Mouse (Mus musculus) hindbrain, embryonic 15.5 days (tissue): ENCODE data around the gene Ccl11. TPM values are rescaled to one million over a fixed set of nuclear protein-coding genes. Genes with fewer than 3 reads are reported as not detected.

ENCODE experiments used
- ATAC-seq: fragments of 200-750 bp; cut with Nextera tagmentation; 2 replicates; pipeline ENCODE4 v1.8.0; 2017; ENCODE audit warnings: low read depth, moderate number of reproducible peaks, moderate TSS enrichment; ENCODE audit not compliant: low FRiP score
- H3K27ac ChIP-seq: fragments of 300-500 bp; sonication (generic); replicated peaks from 2 replicates; pipeline ENCODE4 v1.5.1; 2015; ENCODE audit warnings: mild to moderate bottlenecking, inconsistent platforms
- H3K27me3 ChIP-seq: fragments of 300-500 bp; sonication (generic); 2 replicates; pipeline ENCODE4 v1.6.1; 2015; ENCODE audit warnings: control low read depth, inconsistent platforms
- H3K36me3 ChIP-seq: fragments of 300-500 bp; sonication (generic); 2 replicates; pipeline ENCODE4 v1.6.1; 2015; ENCODE audit warnings: control low read depth, inconsistent platforms
- H3K4me1 ChIP-seq: fragments of 300-500 bp; sonication (generic); replicated peaks from 2 replicates; pipeline ENCODE4 v1.6.1; 2015; ENCODE audit warnings: control low read depth, inconsistent platforms
- H3K4me2 ChIP-seq: fragments of 300-500 bp; sonication (generic); 2 replicates; pipeline ENCODE4 v1.6.1; 2015; ENCODE audit warnings: moderate library complexity, mild to moderate bottlenecking, inconsistent platforms
- H3K4me3 ChIP-seq: fragments of 300-500 bp; sonication (generic); 2 replicates; pipeline ENCODE4 v1.5.1; 2015; ENCODE audit warnings: mild to moderate bottlenecking, inconsistent platforms
- H3K9ac ChIP-seq: fragments of 300-500 bp; sonication (generic); 2 replicates; pipeline ENCODE4 v1.6.1; 2015; ENCODE audit warnings: inconsistent platforms
- H3K9me3 ChIP-seq: fragments of 300-500 bp; sonication (generic); 2 replicates; pipeline ENCODE4 v1.6.1; 2016; ENCODE audit warnings: control low read depth, inconsistent platforms
- WGBS: fragments of 180-500 bp; shearing (Covaris S2); methylation state at CpG from one replicate; pipeline ENCODE4 v1.1.7; 2015; 5-methylcytosine and 5-hydroxymethylcytosine counted together
- polyA plus RNA-seq: library from polyadenylated mRNA; unstranded; fragments of >200 nt; fragmentation: Nextera tagmentation; extraction: Ambion mirVana; gene quantifications from 2 replicates; pipeline ENCODE4 v1.2.1, GENCODE M21; 2015

Ccl11 gene
- polyA plus RNA-seq, 1 experiment from 2014 or later = 0.27 TPM

DNA sequence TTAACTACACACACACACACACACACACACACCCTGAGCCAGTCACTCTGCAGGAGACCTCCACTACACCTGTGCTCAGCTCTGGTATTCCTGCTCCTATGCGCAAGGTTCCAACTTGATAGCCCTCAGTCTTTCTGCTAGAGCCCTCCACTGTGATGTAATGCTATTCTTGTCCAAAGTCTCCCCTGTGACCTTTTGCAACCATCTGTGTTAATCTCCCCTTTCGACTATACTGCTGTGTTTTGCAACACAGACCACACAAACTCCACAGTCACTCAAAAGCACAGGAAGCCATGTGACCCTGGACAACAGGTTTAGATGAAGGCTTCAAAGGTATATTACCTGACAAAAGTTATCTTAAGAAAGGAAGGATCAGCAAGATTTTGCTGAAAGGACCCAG, 5.8 kb downstream of the Ccl11 start:
- Histone ChIP-seq H3K4me3 (no peak overlapping the region), H3K9ac (no peak overlapping the region), H3K4me2 (no peak overlapping the region), H3K9me3 (no peaks in the 10 kb centered on the region), H3K27me3 (no peaks in the 10 kb centered on the region), H3K36me3 (no peaks in the 10 kb centered on the region), H3K27ac (no peak overlapping the region), H3K4me1 (no peaks in the 10 kb centered on the region)
- WGBS = 84% methylated on average over 2 of the region's 2 CpGs
- no peak for ATAC-seq

DNA sequence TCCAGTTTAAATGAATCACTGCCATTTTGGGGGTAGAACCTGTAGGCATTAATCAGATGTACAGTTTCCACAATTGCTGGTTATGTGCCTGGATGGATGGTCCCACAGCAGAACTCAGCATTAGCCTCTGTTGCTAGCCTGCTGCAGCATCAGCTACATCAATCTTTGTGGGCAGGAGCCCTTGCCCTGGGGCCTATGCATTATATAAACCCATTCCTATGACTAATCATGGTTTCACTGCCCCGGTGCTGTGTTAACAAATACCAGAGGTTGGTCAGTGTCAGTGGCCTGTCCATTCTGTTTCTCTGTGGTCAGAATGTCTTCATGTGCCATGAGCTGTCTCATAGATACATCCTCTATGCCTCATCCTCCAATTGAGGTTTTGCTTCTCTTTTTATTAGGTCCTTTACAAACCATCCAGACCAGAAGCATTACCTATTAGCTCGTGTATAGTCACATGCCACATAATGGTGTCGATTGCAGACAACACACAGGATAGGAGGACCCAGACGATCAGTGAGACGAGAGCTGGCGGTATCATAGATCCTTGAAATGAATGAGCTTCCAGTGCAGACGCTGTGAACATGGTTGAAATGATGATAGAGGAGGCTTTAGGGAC, 9.4 kb downstream of the Ccl11 start:
- Histone ChIP-seq H3K27ac (no peak overlapping the region), H3K9ac (no peak overlapping the region), H3K4me3 (no peak overlapping the region), H3K27me3 (no peaks in the 10 kb centered on the region), H3K36me3 (no peaks in the 10 kb centered on the region), H3K9me3 (no peaks in the 10 kb centered on the region), H3K4me1 (no peaks in the 10 kb centered on the region), H3K4me2 (no peak overlapping the region)
- no peak for ATAC-seq
- WGBS = 78% methylated on average over 7 of the region's 7 CpGs

DNA sequence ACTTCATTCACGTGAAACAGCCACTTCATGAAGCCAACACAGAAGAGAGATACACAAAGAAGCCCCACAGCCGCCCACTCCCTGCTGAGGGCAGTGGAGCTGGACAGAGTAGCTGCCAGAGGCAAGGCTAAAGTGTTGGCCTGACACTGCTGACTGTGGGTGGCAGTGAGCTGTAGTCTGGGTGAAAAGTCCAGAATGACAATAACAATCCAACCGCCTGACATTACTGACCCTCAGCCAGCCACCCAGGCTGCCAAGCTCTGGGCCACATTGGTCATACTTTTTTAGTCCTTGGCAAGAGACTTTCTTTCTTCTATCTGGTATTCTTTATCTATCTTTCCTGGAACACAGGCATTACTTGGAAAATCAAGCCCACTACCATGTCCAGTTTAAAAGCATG, 13.5 kb downstream of the Ccl11 start:
- WGBS = 70% methylated on average over 3 of the region's 3 CpGs
- H3K27ac ChIP-seq = no peak overlapping the region

DNA sequence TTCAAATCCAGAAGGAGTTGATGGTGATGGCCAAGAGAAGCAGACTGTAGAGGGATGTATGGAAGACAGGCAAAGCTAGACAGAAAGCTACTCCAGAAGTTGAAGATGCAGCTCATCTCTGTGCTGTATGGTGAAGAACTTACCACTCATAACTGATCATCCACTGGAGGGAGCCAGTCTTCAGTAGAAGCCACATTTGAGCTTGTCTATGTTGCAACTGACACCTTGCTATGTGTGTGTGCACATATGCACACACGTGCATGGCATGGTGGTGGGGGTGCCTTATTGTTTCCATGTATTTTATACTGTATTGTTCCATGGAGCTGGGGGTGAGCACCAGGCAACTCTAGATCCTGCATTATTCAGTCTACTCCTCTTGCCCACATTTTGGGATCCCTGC, 14.8 kb downstream of the Ccl11 start:
- no peaks in the 10 kb centered on the region for H3K36me3 ChIP-seq
- no peak overlapping the region for H3K4me3 ChIP-seq
- H3K4me2 ChIP-seq = no peak overlapping the region
- no peak for ATAC-seq
- H3K27me3 ChIP-seq = no peaks in the 10 kb centered on the region
- WGBS = 83% methylated on average over 1 of the region's 1 CpGs
- no peaks in the 10 kb centered on the region for H3K9me3 ChIP-seq
- H3K27ac ChIP-seq = no peak overlapping the region
- no peaks in the 10 kb centered on the region for H3K4me1 ChIP-seq
- H3K9ac ChIP-seq = no peak overlapping the region

More for the DNA sequence above, 13.5 kb downstream of the Ccl11 start:
- Histone ChIP-seq H3K27me3 (no peaks in the 10 kb centered on the region), H3K4me1 (no peaks in the 10 kb centered on the region), H3K9me3 (no peaks in the 10 kb centered on the region), H3K36me3 (no peaks in the 10 kb centered on the region), H3K9ac (no peak overlapping the region), H3K4me2 (no peak overlapping the region), H3K4me3 (no peak overlapping the region)
- ATAC-seq = no peak

DNA sequence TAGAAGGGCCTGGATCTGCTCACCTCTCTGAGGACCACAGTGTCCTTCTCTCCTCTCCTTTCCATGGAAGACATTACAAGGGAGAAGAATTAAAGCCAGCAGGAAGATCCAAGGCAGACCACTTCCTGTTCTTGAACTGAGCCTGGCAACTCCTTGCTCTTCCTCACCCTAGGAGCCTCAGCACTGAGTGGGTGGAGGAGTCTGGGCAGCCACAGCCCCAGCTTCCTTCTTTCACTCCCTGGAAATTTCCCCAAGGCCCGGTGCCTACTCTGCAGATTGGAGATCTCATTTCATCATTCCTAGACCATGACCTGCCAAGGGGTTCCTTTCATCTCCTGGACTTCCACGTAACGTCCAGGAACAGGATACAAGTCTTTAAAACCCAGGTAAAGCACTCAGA, 15.4 kb downstream of the Ccl11 start:
- H3K4me1 ChIP-seq = no peaks in the 10 kb centered on the region
- WGBS = 72% methylated on average over 3 of the region's 3 CpGs
- ATAC-seq = no peak
- no peak overlapping the region for H3K27ac ChIP-seq
- no peaks in the 10 kb centered on the region for H3K36me3 ChIP-seq
- no peak overlapping the region for H3K4me2 ChIP-seq
- no peak overlapping the region for H3K4me3 ChIP-seq
- no peak overlapping the region for H3K9ac ChIP-seq
- H3K27me3 ChIP-seq = no peaks in the 10 kb centered on the region
- no peaks in the 10 kb centered on the region for H3K9me3 ChIP-seq

GRCm38 (mm10) chr11:82073686-82074085, 16.1 kb downstream of the Ccl11 start:
- 90% methylated on average over 3 of the region's 3 CpGs for WGBS
- ATAC-seq = no peak
- Histone ChIP-seq H3K9ac (no peak overlapping the region), H3K36me3 (no peaks in the 10 kb centered on the region), H3K4me1 (no peaks in the 10 kb centered on the region), H3K4me3 (no peak overlapping the region), H3K27me3 (no peaks in the 10 kb centered on the region), H3K4me2 (no peak overlapping the region), H3K27ac (no peak overlapping the region), H3K9me3 (no peaks in the 10 kb centered on the region)

- H3K4me1 ChIP-seq = no peaks in the 10 kb centered on the region
- no peak overlapping the region for H3K4me3 ChIP-seq
- no peaks in the 10 kb centered on the region for H3K9me3 ChIP-seq
- H3K27ac ChIP-seq = no peak overlapping the region
- no peaks in the 10 kb centered on the region for H3K36me3 ChIP-seq
- H3K27me3 ChIP-seq = no peaks in the 10 kb centered on the region
- 76% methylated on average over 3 of the region's 3 CpGs for WGBS
- ATAC-seq = no peak
- no peak overlapping the region for H3K9ac ChIP-seq
- no peak overlapping the region for H3K4me2 ChIP-seq
Measured at GRCm38 (mm10) chr11:82077031-82077430, 19.4 kb downstream of the Ccl11 start.

GRCm38 (mm10) chr11:82078136-82078730, 20.6 kb downstream of the Ccl11 start:
- Histone ChIP-seq H3K4me3 (no peak overlapping the region), H3K27me3 (no peaks in the 10 kb centered on the region), H3K36me3 (no peaks in the 10 kb centered on the region), H3K4me2 (no peak overlapping the region), H3K9ac (no peak overlapping the region), H3K27ac (no peak overlapping the region), H3K4me1 (no peaks in the 10 kb centered on the region), H3K9me3 (no peaks in the 10 kb centered on the region)
- no peak for ATAC-seq

DNA sequence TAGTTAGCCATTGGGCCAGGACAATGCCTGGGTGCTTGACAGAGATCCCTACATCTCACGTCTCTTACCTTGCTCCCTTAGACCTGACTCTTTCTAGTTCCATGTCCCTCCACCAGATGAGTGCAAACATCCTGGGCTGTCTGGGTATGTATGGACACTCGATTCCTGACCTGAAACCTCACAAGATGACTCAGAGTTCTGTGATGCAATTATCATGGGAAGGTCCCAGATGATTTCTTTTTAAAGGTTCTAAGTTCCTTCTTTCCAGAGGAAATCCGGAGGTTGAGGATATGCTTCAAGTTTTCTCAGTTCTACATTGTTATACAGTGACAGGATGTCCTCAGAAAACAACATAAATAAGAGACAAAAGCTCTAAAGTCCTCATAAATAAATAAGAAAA, 23.2 kb downstream of the Ccl11 start:
- Histone ChIP-seq H3K36me3 (no peaks in the 10 kb centered on the region), H3K27ac (no peak overlapping the region), H3K9ac (no peak overlapping the region), H3K4me2 (no peak overlapping the region), H3K4me1 (no peaks in the 10 kb centered on the region), H3K27me3 (no peaks in the 10 kb centered on the region), H3K9me3 (no peaks in the 10 kb centered on the region), H3K4me3 (no peak overlapping the region)
- WGBS = 86% methylated on average over 3 of the region's 3 CpGs
- ATAC-seq = no peak

GRCm38 (mm10) chr11:82084360-82084759, 26.7 kb downstream of the Ccl11 start:
- Histone ChIP-seq H3K27me3 (no peaks in the 10 kb centered on the region), H3K4me1 (no peaks in the 10 kb centered on the region), H3K36me3 (no peaks in the 10 kb centered on the region), H3K9me3 (no peaks in the 10 kb centered on the region), H3K27ac (no peak overlapping the region), H3K4me2 (no peak overlapping the region), H3K4me3 (no peak overlapping the region), H3K9ac (no peak overlapping the region)
- 70% methylated on average over 3 of the region's 3 CpGs for WGBS
- no peak for ATAC-seq

GRCm38 (mm10) chr11:82099511-82100323, 42.1 kb downstream of the Ccl11 start:
- no peaks in the 10 kb centered on the region for H3K4me1 ChIP-seq
- no peaks in the 10 kb centered on the region for H3K36me3 ChIP-seq
- no peak overlapping the region for H3K9ac ChIP-seq
- H3K27me3 ChIP-seq = no peaks in the 10 kb centered on the region
- WGBS = 86% methylated on average over 10 of the region's 10 CpGs
- H3K4me3 ChIP-seq = no peak overlapping the region
- H3K9me3 ChIP-seq = no peaks in the 10 kb centered on the region
- no peak for ATAC-seq
- no peak overlapping the region for H3K4me2 ChIP-seq
- no peak overlapping the region for H3K27ac ChIP-seq

DNA sequence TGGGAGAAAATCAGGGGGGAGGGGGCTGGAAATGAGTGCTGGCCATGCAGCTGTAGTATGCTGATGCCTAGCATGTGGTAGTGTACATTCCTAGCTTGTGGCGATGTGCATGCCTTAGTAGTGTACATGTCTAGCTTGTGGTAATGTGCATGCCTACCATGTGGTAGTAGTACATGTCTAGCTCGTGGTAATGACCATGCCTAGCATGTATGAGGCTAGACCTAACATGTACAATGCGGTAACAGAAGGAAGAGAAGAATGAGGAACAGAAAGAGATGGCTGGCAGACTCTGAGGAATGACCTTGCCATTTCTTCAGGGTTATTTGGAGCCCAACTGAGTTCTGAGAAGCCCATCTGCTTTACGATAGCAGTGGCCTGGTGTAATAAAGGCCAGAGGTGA, 43.5 kb downstream of the Ccl11 start:
- H3K27ac ChIP-seq = no peak overlapping the region
- H3K9ac ChIP-seq = no peak overlapping the region
- H3K4me2 ChIP-seq = no peak overlapping the region
- no peaks in the 10 kb centered on the region for H3K9me3 ChIP-seq
- H3K36me3 ChIP-seq = no peaks in the 10 kb centered on the region
- no peaks in the 10 kb centered on the region for H3K4me1 ChIP-seq
- ATAC-seq = no peak
- H3K4me3 ChIP-seq = no peak overlapping the region
- 86% methylated on average over 4 of the region's 4 CpGs for WGBS
- no peaks in the 10 kb centered on the region for H3K27me3 ChIP-seq
